Mouse (Mus musculus) urinary bladder, postnatal 25 days (tissue): ENCODE data around the gene Srgap3.

ENCODE experiments used
- DNase-seq: peaks from one replicate; pipeline ENCODE4 v3.0.0; 2022; ENCODE audit warnings: low spot score

The Srgap3 gene

GRCm38 (mm10) chr6:112907887-112908584, 39.0 kb downstream of the Srgap3 start:
- DNase-seq: no peak

- DNase-seq: no peak
These were observed 43.3 kb downstream of the Srgap3 start for GRCm38 (mm10) chr6:112903796-112904195.

GRCm38 (mm10) chr6:112903226-112903625, 43.8 kb downstream of the Srgap3 start:
- DNase-seq: no peak

GRCm38 (mm10) chr6:112902791-112903190, 44.3 kb downstream of the Srgap3 start:
- DNase-seq: no peak

- no peak for DNase-seq
These were observed 46.8 kb downstream of the Srgap3 start for GRCm38 (mm10) chr6:112900306-112900705.

- DNase-seq: no peak
These were observed 47.4 kb downstream of the Srgap3 start for GRCm38 (mm10) chr6:112899711-112900110.

GRCm38 (mm10) chr6:112899276-112899675, 47.8 kb downstream of the Srgap3 start:
- DNase-seq: no peak

- DNase-seq: no peak
These were observed 48.6 kb downstream of the Srgap3 start for GRCm38 (mm10) chr6:112898435-112898834.

- DNase-seq: no peak
These were observed 50.7 kb downstream of the Srgap3 start for GRCm38 (mm10) chr6:112896372-112896771.

- DNase-seq: no peak
These were observed 56.7 kb downstream of the Srgap3 start for GRCm38 (mm10) chr6:112890331-112890751.

- DNase-seq: no peak
These were observed 63.4 kb downstream of the Srgap3 start for GRCm38 (mm10) chr6:112883588-112884135.

GRCm38 (mm10) chr6:112880048-112880534, 67.0 kb downstream of the Srgap3 start:
- no peak for DNase-seq

GRCm38 (mm10) chr6:112879154-112879553, 67.9 kb downstream of the Srgap3 start:
- DNase-seq: no peak

- DNase-seq: no peak
These were observed 73.8 kb downstream of the Srgap3 start for GRCm38 (mm10) chr6:112873089-112873835.

- no peak for DNase-seq
These were observed 75.8 kb downstream of the Srgap3 start for GRCm38 (mm10) chr6:112871241-112871780.

- DNase-seq: no peak
These were observed 78.7 kb downstream of the Srgap3 start for GRCm38 (mm10) chr6:112868197-112868957.

- DNase-seq: no peak
These were observed 81.0 kb downstream of the Srgap3 start for GRCm38 (mm10) chr6:112866096-112866495.

- DNase-seq: no peak
These were observed 82.0 kb downstream of the Srgap3 start for GRCm38 (mm10) chr6:112865021-112865531.

- DNase-seq: no peak
These were observed 84.6 kb downstream of the Srgap3 start for GRCm38 (mm10) chr6:112862465-112862864.

GRCm38 (mm10) chr6:112861351-112862297, 85.4 kb downstream of the Srgap3 start:
- no peak for DNase-seq
